ENCODE assay signal across 28 mouse cellular contexts in the genomic region with DNA sequence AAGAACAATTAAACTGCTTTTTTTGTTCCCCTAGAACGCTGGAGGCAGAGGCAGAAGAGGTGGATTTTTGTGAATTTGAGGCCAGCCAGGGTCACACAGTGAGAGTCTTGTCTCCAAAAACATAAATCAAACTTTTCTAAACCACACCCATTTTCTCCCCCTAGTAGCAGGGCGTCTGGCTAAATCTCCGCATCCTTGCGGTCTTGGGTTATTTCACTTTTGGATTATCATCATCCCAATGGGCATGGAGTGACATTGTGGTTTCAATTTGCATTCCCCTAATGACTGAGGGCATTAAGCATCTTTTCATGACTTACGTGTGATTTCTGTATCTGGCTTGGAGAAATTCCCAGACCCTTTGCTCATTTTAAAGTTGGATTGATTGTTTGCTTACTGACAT. TPM values are rescaled to one million over a fixed set of nuclear protein-coding genes. Genes with fewer than 3 reads are reported as not detected.
DNase-seq lines count a peak whose midpoint lies in the region; ATAC-seq and TF ChIP-seq lines count a peak whose summit lies in the region.
"Had no signal": no experiment of that assay in that cellular context is flagged by ENCODE, and none has a peak within 500 bp of the region (broad histone marks: within the 10 kb centered on the region; RNA-seq: fewer than 3 reads in every experiment).

No protein-coding gene starts in this region.

- peak; percentile 5 for DNase-seq in embryonic facial prominence, embryonic 14.5 days (ENCODE audit: low spot score)
- DNase-seq in embryonic facial prominence, embryonic 10.5 days (ENCODE audit: low spot score): no peak
- DNase-seq in 3T3-L1 (ENCODE audit: low read depth, low spot score) (peak; percentile 14), Patski (ENCODE audit: low read depth, low spot score) (peak; percentile 85), MN1 (ENCODE audit: low spot score) (no peak)
- peak; percentile 7 for DNase-seq in skeletal muscle tissue, adult 2 months (ENCODE audit: low read depth, low spot score)
- no peak for DNase-seq in urinary bladder, adult 18-20 months (ENCODE audit: low spot score in 2 of 2)
- DNase-seq: adrenal gland, adult 8-10 months; adrenal gland, postnatal 25 days; B cell, adult 2 months; cerebellum, adult 18-20 months; cerebellum, adult 9-10 months; cerebellum, postnatal 14 days; forebrain, postnatal 0 days; gastrocnemius, adult 2 months; gastrocnemius, postnatal 14 days; heart, adult 18-20 months; heart, postnatal 14 days; kidney, adult 11 months had no signal

- H3K9ac ChIP-seq in embryonic facial prominence, embryonic 14.5 days (ENCODE audit: low read depth, low read length): no peak overlapping the region
- H3K9ac ChIP-seq: embryonic facial prominence, embryonic 12.5 days; forebrain, postnatal 0 days; heart, embryonic 13.5 days; hindbrain, embryonic 13.5 days; intestine, embryonic 15.5 days had no signal

- no peak for ATAC-seq in embryonic facial prominence, embryonic 14.5 days (ENCODE audit: low read depth)
- ATAC-seq in Patski: peak; percentile 51
- ATAC-seq: forebrain, embryonic 14.5 days; forebrain, postnatal 0 days; hindbrain, embryonic 16.5 days; intestine, embryonic 15.5 days had no signal

- no peak overlapping the region for H3K4me2 ChIP-seq in embryonic facial prominence, embryonic 14.5 days (ENCODE audit: low read depth, low read length)
- H3K4me2 ChIP-seq: embryonic facial prominence, embryonic 12.5 days; heart, embryonic 13.5 days; hindbrain, embryonic 13.5 days; intestine, embryonic 15.5 days had no signal

- POLR2A ChIA-PET in Patski (lab: Charles Lee): interaction anchor here (0.5 kb wide), 1 partner anchor 18 kb away, joined by 3 read pairs; no protein-coding TSS in a partner anchor

- WGBS in embryonic facial prominence, embryonic 14.5 days: 79% methylated on average over 5 of the region's 5 CpGs
- WGBS in embryonic facial prominence, embryonic 10.5 days: 93% methylated on average over 5 of the region's 5 CpGs

- no peaks in the 10 kb centered on the region for H3K4me1 ChIP-seq in embryonic facial prominence, embryonic 14.5 days (ENCODE audit: control insufficient read depth, insufficient read depth, low read length)
- H3K4me1 ChIP-seq in embryonic facial prominence, embryonic 10.5 days: no peaks in the 10 kb centered on the region
- H3K4me1 ChIP-seq: embryonic facial prominence, embryonic 12.5 days; heart, embryonic 13.5 days; hindbrain, embryonic 10.5 days; hindbrain, embryonic 13.5 days; intestine, embryonic 15.5 days had no signal

- H3K27ac ChIP-seq in embryonic facial prominence, embryonic 14.5 days (replicated peaks; ENCODE audit: low read depth, low read length): no peak overlapping the region
- no peak overlapping the region for H3K27ac ChIP-seq in embryonic facial prominence, embryonic 10.5 days (replicated peaks)
- H3K27ac ChIP-seq: embryonic facial prominence, embryonic 12.5 days; gastrocnemius, adult 2 months; heart, embryonic 13.5 days; hindbrain, embryonic 10.5 days; hindbrain, embryonic 13.5 days; intestine, embryonic 15.5 days had no signal

- no peaks in the 10 kb centered on the region for H3K9me3 ChIP-seq in embryonic facial prominence, embryonic 14.5 days (ENCODE audit: control insufficient read depth, low read length)
- H3K9me3 ChIP-seq in embryonic facial prominence, embryonic 10.5 days: no peaks in the 10 kb centered on the region
- H3K9me3 ChIP-seq: embryonic facial prominence, embryonic 12.5 days; G1E; heart, embryonic 13.5 days; hindbrain, embryonic 10.5 days; hindbrain, embryonic 13.5 days; intestine, embryonic 15.5 days had no signal

- no peak overlapping the region for H3K4me3 ChIP-seq in embryonic facial prominence, embryonic 14.5 days (ENCODE audit: low read depth, low read length)
- H3K4me3 ChIP-seq in embryonic facial prominence, embryonic 10.5 days: no peak overlapping the region
- H3K4me3 ChIP-seq: embryonic facial prominence, embryonic 12.5 days; gastrocnemius, adult 2 months; heart, embryonic 13.5 days; hindbrain, embryonic 10.5 days; hindbrain, embryonic 13.5 days; intestine, embryonic 15.5 days had no signal

- CTCF ChIA-PET in Patski (lab: Charles Lee): no interaction called here

- TF ChIP-seq CTCF in Patski (IDR thresholded peaks at IDR 0.05): no peak

- in situ Hi-C loops in Patski (cut with MboI; ENCODE audit: low pct_unique_long_range_greater_than_20kb): no loop called here

- peaks cover 48% of the 10 kb centered on the region for H3K36me3 ChIP-seq in embryonic facial prominence, embryonic 14.5 days (ENCODE audit: control insufficient read depth, insufficient read depth, low read length)
- peaks cover 81% of the 10 kb centered on the region for H3K36me3 ChIP-seq in embryonic facial prominence, embryonic 10.5 days (replicated peaks)

- no peaks in the 10 kb centered on the region for H3K27me3 ChIP-seq in embryonic facial prominence, embryonic 14.5 days (replicated peaks; ENCODE audit: control insufficient read depth, insufficient read depth, low read length)
- no peaks in the 10 kb centered on the region for H3K27me3 ChIP-seq in embryonic facial prominence, embryonic 10.5 days (replicated peaks; ENCODE audit: low read depth, poor library complexity, severe bottlenecking)
- no peaks in the 10 kb centered on the region for H3K27me3 ChIP-seq in Patski
- H3K27me3 ChIP-seq: CH12.LX; embryonic facial prominence, embryonic 12.5 days; heart, embryonic 13.5 days; hindbrain, embryonic 13.5 days; intestine, embryonic 15.5 days had no signal

RNA-seq across cellular contexts. Expression of gene Nup88, which starts 38.3 kb away (rescaled TPM):
- polyA plus RNA-seq in embryonic facial prominence, embryonic 14.5 days (2014; fragmentation: Nextera tagmentation; extraction: Ambion mirVana): 118 TPM in 2 replicates
- 146 and 151 TPM in 2 replicates for polyA plus RNA-seq in embryonic facial prominence, embryonic 10.5 days (2016; fragmentation: Nextera tagmentation; extraction: Ambion mirVana)
- polyA plus RNA-seq in Patski (2021): 128 TPM

RNA-seq across cellular contexts. Expression of gene Rpain, which starts 38.6 kb away (rescaled TPM):
- polyA plus RNA-seq in embryonic facial prominence, embryonic 14.5 days (2014; fragmentation: Nextera tagmentation; extraction: Ambion mirVana): 67.3 and 68.3 TPM in 2 replicates
- 77.0 and 82.4 TPM in 2 replicates for polyA plus RNA-seq in embryonic facial prominence, embryonic 10.5 days (2016; fragmentation: Nextera tagmentation; extraction: Ambion mirVana)
- 51.8 TPM for polyA plus RNA-seq in Patski (2021)

RNA-seq across cellular contexts. Expression of gene C1qbp, which starts 51.4 kb away (rescaled TPM):
- 223 and 224 TPM in 2 replicates for polyA plus RNA-seq in embryonic facial prominence, embryonic 14.5 days (2014; fragmentation: Nextera tagmentation; extraction: Ambion mirVana)
- 346 and 351 TPM in 2 replicates for polyA plus RNA-seq in embryonic facial prominence, embryonic 10.5 days (2016; fragmentation: Nextera tagmentation; extraction: Ambion mirVana)
- 248 TPM for polyA plus RNA-seq in Patski (2021)

Comparison
In these comparisons a context has a peak if more than half of its experiments do, and no peak if none do; other contexts are left out.
1. DNase-seq: peak in embryonic facial prominence, embryonic 14.5 days (single experiment), 3T3-L1 (single experiment), Patski (single experiment) and skeletal muscle tissue, adult 2 months (single experiment); none in embryonic facial prominence, embryonic 10.5 days (single experiment), MN1 (single experiment) and urinary bladder, adult 18-20 months (0 of 2).